Mouse (Mus musculus) liver, adult 2 months (tissue): ENCODE measurements around the gene Reg2.

Source experiments
- CTCF ChIP-seq: fragments of 200-500 bp; IDR thresholded peaks from 2 replicates; pipeline ENCODE4 v1.5.1; 2011; ENCODE audit warnings: low read depth, low read length, control low read depth
- POLR2A ChIP-seq: fragments of 200-500 bp; IDR thresholded peaks from 2 replicates; pipeline ENCODE4 v1.6.1; 2011; ENCODE audit warnings: low read length, control low read depth; ENCODE audit not compliant: insufficient read depth; ENCODE audit errors: extremely low read depth

DNA sequence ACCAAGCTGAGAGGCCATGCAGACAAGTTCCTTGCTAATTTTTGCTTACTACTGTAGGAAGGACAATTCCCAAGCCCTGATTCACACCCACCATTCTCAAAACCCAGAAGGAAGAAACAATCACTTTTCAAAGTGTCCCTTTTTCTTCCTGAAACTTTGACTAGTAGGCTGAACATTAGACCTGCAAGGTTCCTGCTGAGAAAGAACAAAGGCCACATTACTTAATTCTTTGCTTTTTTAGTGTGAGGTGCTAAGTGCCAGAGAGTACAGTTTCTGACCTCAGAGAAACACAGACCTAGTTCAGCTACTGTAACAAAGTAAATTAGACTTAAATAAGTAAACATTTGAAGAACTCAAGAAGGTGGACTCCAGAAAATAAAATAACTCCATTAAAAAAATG, 53.0 kb downstream of the Reg2 start:
- TF ChIP-seq CTCF (no peak), POLR2A (no peak)
